Mouse (Mus musculus): ENCODE measurements around the gene Plcb1. TPM values are rescaled to one million over a fixed set of nuclear protein-coding genes. Genes with fewer than 3 reads are reported as not detected.

The Plcb1 gene
- polyA plus RNA-seq, 1 experiment from 2014 or later, result 16.2 TPM

DNA sequence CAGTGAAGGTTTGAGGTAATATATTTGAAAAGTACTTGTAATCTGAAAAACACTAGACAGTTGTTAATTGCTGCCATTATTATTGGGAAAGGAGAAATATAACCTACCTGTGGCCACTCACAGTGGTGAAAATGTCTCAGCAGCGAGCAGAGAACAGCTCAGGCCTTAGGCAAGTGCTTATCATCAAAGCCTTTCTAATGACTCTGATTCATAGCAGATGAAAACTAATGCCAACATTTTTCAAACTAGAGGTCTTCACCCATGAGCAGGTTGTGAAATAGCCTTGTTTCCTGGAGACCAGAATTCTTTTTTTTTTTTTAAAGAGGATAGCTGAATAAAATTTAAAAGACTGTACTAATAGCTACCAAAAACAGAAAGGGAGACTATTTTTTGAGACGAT, 105.3 kb downstream of the Plcb1 start:
- Histone ChIP-seq H3K9ac (no peak overlapping the region), H3K27me3 (no peaks in the 10 kb centered on the region), H3K9me3 (no peaks in the 10 kb centered on the region), H3K4me3 (no peak overlapping the region), H3K27ac (no peak overlapping the region), H3K36me3 (no peaks in the 10 kb centered on the region), H3K4me1 (0 out of 2 replicates have a peak, but pooled peaks cover 1% of the 10 kb centered on the region), H3K4me2 (no peak overlapping the region)
- ATAC-seq (ENCODE audit: borderline replicate concordance, extremely low read depth, low FRiP score, low TSS enrichment), result no peak
- WGBS, result 61% methylated on average over 2 of the region's 2 CpGs

DNA sequence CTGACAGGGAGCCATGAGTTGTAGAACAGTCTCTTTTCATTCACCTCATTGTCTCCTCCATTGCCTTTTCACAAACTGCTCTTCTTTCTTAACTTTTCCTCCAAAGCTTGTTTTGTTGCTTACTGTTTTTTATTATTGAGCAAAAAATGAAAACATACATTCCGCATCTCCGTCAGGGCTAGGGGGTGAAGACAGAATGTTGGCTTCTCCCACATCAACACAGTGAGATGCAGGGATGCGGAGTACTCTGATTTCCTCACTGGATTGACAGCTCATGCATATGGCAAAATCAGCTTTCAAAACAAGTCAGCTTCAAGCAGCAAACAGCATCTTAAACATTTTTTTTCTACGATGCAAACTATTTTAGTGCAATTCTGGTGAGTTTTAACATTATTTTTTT, 108.9 kb downstream of the Plcb1 start:
- H3K27ac ChIP-seq, result no peak overlapping the region
- H3K4me1 ChIP-seq, result 0 out of 2 replicates have a peak, but pooled peaks cover 3% of the 10 kb centered on the region
- no peak for ATAC-seq (ENCODE audit: borderline replicate concordance, extremely low read depth, low FRiP score, low TSS enrichment)
- no peak overlapping the region for H3K4me3 ChIP-seq
- no peak overlapping the region for H3K4me2 ChIP-seq
- H3K27me3 ChIP-seq, result no peaks in the 10 kb centered on the region
- WGBS, result 78% methylated on average over 4 of the region's 4 CpGs
- H3K36me3 ChIP-seq, result no peaks in the 10 kb centered on the region
- no peaks in the 10 kb centered on the region for H3K9me3 ChIP-seq
- H3K9ac ChIP-seq, result no peak overlapping the region

DNA sequence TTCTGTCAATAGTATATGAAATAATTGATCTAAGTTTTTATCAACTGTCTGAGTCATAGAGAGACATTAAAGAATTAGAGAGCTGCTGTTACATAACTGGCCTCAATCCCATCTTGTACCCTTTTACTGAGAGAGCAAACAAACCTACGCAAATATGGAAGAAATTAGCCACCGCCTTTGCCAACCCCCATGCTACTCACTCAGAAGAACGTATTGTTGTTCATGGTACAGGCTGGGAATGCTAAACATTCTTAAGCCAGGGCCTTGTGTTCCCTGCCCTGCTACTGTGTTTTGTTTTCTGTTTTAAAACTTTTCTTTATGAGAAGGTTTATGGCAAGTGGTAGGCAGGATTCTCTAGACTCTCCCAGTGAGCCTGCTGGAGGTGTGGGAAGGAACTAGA, 110.3 kb downstream of the Plcb1 start:
- Histone ChIP-seq H3K9me3 (no peaks in the 10 kb centered on the region), H3K4me3 (no peak overlapping the region), H3K27ac (no peak overlapping the region), H3K36me3 (no peaks in the 10 kb centered on the region), H3K4me2 (no peak overlapping the region), H3K9ac (no peak overlapping the region), H3K27me3 (no peaks in the 10 kb centered on the region), H3K4me1 (0 out of 2 replicates have a peak, but pooled peaks cover 3% of the 10 kb centered on the region)
- ATAC-seq (ENCODE audit: borderline replicate concordance, extremely low read depth, low FRiP score, low TSS enrichment), result no peak
- 43% methylated on average over 3 of the region's 3 CpGs for WGBS

DNA sequence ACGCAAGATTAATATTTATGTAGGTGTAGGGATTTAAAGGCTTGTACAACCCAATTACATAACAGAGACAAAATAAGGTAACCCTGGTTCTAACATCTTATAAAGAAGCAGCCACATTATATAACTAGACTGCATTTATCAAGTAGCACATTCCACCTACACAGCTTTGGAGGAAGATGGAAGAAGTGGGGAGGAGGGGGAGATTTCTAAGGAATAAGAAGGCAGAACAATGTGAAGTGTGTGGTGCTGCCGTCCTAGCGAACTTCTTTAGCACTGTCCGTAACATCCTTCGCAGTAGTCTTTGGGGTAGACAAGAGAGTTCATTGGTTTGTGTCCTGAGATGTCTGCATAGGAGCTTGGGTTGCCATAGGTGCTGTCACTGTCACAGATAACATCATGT, 111.2 kb downstream of the Plcb1 start:
- 76% methylated on average over 5 of the region's 5 CpGs for WGBS
- H3K9ac ChIP-seq, result no peak overlapping the region
- no peaks in the 10 kb centered on the region for H3K9me3 ChIP-seq
- no peak overlapping the region for H3K4me3 ChIP-seq
- no peak overlapping the region for H3K27ac ChIP-seq
- 0 out of 2 replicates have a peak, but pooled peaks cover 3% of the 10 kb centered on the region for H3K4me1 ChIP-seq
- no peaks in the 10 kb centered on the region for H3K36me3 ChIP-seq
- H3K4me2 ChIP-seq, result no peak overlapping the region
- no peaks in the 10 kb centered on the region for H3K27me3 ChIP-seq
- no peak for ATAC-seq (ENCODE audit: borderline replicate concordance, extremely low read depth, low FRiP score, low TSS enrichment)

DNA sequence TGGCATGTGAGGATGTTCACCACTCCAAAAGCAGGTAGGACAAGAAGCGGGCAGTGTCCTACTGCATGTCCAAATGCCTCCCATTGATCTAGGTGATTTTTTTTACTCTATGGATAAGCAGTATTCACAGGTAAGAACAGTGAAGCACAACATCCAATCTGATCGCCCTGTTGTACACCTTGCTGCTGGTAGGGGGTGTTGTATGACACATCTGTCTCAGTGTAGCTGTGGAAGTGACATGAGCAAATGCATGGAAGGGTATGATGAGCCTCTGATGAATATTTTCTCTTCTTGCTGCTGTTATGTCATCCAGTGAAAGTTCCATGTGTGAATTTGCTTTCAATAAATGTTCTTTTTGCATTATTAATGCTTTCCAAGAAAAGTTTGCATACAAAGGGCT, 115.7 kb downstream of the Plcb1 start:
- ATAC-seq (ENCODE audit: borderline replicate concordance, extremely low read depth, low FRiP score, low TSS enrichment), result no peak
- Histone ChIP-seq H3K4me1 (no peaks in the 10 kb centered on the region), H3K4me2 (no peak overlapping the region), H3K4me3 (no peak overlapping the region), H3K27ac (no peak overlapping the region), H3K9ac (no peak overlapping the region), H3K36me3 (no peaks in the 10 kb centered on the region), H3K9me3 (no peaks in the 10 kb centered on the region), H3K27me3 (no peaks in the 10 kb centered on the region)
- 84% methylated on average over 2 of the region's 2 CpGs for WGBS

DNA sequence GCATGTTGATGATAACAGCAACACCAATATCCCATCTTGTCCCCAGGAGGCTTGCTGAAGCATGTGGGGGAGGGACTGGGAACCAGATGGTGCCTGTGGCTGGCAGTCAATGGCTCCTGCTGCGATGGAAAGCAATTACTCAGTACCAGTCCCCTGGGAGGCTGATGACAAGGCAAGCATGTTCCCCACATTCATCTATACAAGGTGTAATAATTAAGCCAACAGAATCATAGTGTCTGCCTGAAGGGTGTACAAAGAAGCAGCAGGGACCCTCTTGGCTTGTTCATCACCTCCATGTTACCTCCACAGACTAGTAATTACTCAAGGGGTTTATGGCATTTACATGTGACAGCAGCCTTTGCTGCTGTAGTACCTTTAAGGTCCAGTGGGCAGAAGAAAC, 125.0 kb downstream of the Plcb1 start:
- Histone ChIP-seq H3K9ac (no peak overlapping the region), H3K27ac (no peak overlapping the region), H3K4me3 (no peak overlapping the region), H3K27me3 (no peaks in the 10 kb centered on the region), H3K36me3 (no peaks in the 10 kb centered on the region), H3K9me3 (no peaks in the 10 kb centered on the region), H3K4me1 (no peaks in the 10 kb centered on the region), H3K4me2 (no peak overlapping the region)
- no peak for ATAC-seq (ENCODE audit: borderline replicate concordance, extremely low read depth, low FRiP score, low TSS enrichment)
- WGBS, result 60% methylated on average over 1 of the region's 1 CpGs

DNA sequence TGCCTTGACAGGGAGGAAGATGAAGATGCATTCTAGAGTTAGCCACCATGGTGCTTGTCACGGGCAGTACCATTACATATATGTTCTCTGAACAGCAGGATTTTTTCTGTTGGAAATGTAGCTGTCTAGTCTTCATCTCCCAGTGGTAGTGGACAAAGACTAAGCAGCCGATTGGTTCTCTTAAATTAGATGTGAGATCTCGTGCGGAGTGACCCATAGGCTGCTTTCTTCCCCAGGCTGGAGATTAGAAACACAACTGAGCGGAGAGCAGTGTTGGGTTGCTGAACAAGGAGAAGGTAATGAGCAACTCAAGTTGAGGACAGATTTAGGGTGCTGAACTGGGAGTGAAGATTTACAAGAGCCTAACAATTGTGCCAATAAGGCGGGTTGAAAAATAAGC, 125.5 kb downstream of the Plcb1 start:
- Histone ChIP-seq H3K27ac (no peak overlapping the region), H3K9ac (no peak overlapping the region), H3K9me3 (no peaks in the 10 kb centered on the region), H3K4me1 (no peaks in the 10 kb centered on the region), H3K4me3 (no peak overlapping the region), H3K4me2 (no peak overlapping the region), H3K36me3 (no peaks in the 10 kb centered on the region), H3K27me3 (no peaks in the 10 kb centered on the region)
- no peak for ATAC-seq (ENCODE audit: borderline replicate concordance, extremely low read depth, low FRiP score, low TSS enrichment)
- 90% methylated on average over 6 of the region's 6 CpGs for WGBS

DNA sequence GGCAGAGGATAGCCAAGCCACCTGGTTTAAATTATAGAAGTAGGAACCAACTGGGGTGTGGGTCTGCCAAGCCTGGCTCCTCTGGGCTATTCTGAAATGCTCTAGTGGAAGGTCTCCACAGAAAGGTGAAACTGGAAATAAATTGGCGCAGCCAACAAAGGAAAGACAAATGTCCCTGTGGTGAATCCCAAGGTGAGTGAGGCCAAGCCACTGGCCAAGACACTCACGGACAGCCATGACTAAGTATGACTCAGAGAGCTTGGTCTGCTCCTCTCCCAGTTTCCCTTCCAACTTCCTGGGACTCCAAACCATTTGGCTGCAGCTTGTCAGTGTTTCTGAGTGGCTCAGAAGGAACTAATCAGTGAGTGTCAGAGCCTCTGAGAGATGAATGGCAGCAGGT, 126.7 kb downstream of the Plcb1 start:
- no peaks in the 10 kb centered on the region for H3K4me1 ChIP-seq

DNA sequence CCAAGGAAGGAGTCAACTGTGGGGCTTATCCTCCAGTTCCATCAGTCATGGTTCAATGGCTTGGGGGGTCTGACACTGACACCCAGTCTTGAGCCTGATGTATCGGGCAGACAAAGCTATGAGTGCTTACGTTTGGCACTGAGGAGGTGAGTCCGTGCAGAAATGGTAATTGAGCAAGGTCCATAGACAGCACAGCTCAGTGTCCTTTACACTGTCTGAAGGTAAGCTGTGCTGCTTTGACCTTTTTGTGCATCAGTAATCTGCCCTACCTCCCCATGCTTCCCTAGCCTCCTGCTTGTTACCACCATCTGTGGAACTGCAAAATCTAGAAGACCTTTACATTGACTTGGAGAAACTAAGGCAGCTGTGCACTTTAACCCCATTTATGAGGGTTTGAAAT, 127.7 kb downstream of the Plcb1 start:
- no peak overlapping the region for H3K27ac ChIP-seq
- no peaks in the 10 kb centered on the region for H3K9me3 ChIP-seq
- no peak overlapping the region for H3K9ac ChIP-seq
- no peak for ATAC-seq (ENCODE audit: borderline replicate concordance, extremely low read depth, low FRiP score, low TSS enrichment)
- no peaks in the 10 kb centered on the region for H3K4me1 ChIP-seq
- WGBS, result 89% methylated on average over 3 of the region's 3 CpGs
- H3K4me2 ChIP-seq, result no peak overlapping the region
- H3K36me3 ChIP-seq, result no peaks in the 10 kb centered on the region
- H3K27me3 ChIP-seq, result no peaks in the 10 kb centered on the region
- H3K4me3 ChIP-seq, result no peak overlapping the region

More for the DNA sequence above, 126.7 kb downstream of the Plcb1 start:
- Histone ChIP-seq H3K36me3 (no peaks in the 10 kb centered on the region), H3K9ac (no peak overlapping the region), H3K4me2 (no peak overlapping the region), H3K27me3 (no peaks in the 10 kb centered on the region), H3K27ac (no peak overlapping the region), H3K4me3 (no peak overlapping the region), H3K9me3 (no peaks in the 10 kb centered on the region)
- WGBS, result 80% methylated on average over 2 of the region's 2 CpGs
- ATAC-seq (ENCODE audit: borderline replicate concordance, extremely low read depth, low FRiP score, low TSS enrichment), result no peak

DNA sequence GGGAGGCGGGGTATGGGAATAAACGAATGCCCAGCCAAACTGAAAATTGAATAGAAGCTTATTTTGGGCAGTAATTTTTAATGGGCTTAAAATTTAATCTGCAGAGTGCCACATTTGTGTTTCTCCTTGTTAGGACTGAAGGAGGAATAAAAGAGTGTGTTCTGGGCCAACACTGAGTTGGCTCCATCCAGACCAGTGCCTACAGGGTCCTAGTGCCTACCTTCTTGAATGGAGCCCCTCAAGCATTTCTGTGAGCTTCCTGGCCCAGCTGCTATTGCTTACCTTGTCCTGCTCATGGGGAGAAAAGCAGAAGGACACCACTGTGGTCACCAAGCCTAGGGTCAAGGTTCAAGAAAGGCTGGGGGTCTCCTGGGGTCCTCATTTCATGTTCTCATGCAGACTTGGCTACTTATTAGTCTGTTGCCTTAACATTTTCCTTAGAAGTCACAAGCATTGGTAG, 128.3 kb downstream of the Plcb1 start:
- no peak for ATAC-seq (ENCODE audit: borderline replicate concordance, extremely low read depth, low FRiP score, low TSS enrichment)
- 81% methylated on average over 2 of the region's 2 CpGs for WGBS
- Histone ChIP-seq H3K9ac (no peak overlapping the region), H3K27me3 (no peaks in the 10 kb centered on the region), H3K4me3 (no peak overlapping the region), H3K4me1 (no peaks in the 10 kb centered on the region), H3K36me3 (no peaks in the 10 kb centered on the region), H3K27ac (no peak overlapping the region), H3K9me3 (no peaks in the 10 kb centered on the region), H3K4me2 (no peak overlapping the region)

DNA sequence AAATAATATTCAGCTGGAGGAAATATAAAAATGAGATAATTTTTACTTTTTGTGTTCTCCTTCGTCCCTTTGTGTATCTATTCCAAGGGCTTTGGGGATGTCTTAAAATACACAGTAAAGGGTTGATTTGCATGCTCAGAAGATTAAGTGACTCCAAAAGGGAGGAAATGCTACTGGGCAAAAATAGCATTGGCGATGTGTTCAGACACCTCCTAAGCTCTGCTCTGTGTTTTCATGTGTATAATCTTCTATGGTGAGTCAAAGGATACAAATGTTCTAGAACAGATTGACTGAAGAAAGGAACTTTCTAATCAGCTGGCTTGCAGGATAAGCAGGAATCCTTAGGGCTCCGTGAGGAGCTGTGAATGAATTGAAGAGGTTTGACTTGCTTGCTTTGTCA, 129.2 kb downstream of the Plcb1 start:
- H3K27ac ChIP-seq, result no peak overlapping the region
- H3K9me3 ChIP-seq, result no peaks in the 10 kb centered on the region
- H3K27me3 ChIP-seq, result no peaks in the 10 kb centered on the region
- WGBS, result 66% methylated on average over 3 of the region's 3 CpGs
- H3K36me3 ChIP-seq, result no peaks in the 10 kb centered on the region
- no peak overlapping the region for H3K4me2 ChIP-seq
- no peak for ATAC-seq (ENCODE audit: borderline replicate concordance, extremely low read depth, low FRiP score, low TSS enrichment)
- H3K4me3 ChIP-seq, result no peak overlapping the region
- no peak overlapping the region for H3K9ac ChIP-seq
- H3K4me1 ChIP-seq, result no peaks in the 10 kb centered on the region

DNA sequence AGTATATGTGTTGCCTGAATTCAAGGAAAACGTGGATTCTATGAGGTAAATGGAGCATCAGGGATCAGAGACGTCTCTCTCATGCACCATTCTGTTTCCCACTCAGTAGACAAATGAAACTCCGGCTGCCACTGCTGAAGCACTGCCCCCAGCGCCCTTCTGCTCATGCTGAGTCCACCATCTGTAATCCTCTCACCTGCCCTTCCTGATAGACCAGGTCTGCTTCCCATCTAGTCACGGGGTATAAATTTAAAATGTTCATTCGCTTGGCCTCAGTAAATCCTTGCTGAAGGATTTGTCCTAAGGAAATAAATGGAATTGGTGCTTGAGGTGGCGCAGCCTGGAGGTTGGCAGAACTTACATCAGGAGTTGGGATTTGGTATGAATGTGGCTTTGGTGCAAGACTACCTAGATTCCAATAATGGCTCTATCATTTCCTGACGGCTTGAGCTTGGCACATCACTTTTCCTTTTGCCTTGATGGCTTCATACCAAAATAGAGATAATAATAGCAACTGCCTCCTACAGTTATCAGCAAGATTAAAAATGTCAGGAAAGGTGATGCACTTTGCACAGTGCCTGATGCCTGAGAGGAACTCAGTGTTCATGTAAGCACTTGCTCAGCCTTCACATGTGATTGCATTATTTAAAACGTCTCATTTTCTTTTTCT, 134.9 kb downstream of the Plcb1 start:
- Histone ChIP-seq H3K9me3 (no peaks in the 10 kb centered on the region), H3K4me2 (no peak overlapping the region), H3K27ac (no peak overlapping the region), H3K4me3 (no peak overlapping the region), H3K9ac (no peak overlapping the region), H3K36me3 (no peaks in the 10 kb centered on the region), H3K27me3 (no peaks in the 10 kb centered on the region), H3K4me1 (no peaks in the 10 kb centered on the region)
- ATAC-seq (ENCODE audit: borderline replicate concordance, extremely low read depth, low FRiP score, low TSS enrichment), result no peak
- WGBS, result 84% methylated on average over 9 of the region's 9 CpGs

Measured in lung, embryonic 15.5 days (tissue).